Mouse (Mus musculus) heart, postnatal 0 days (tissue): Measurements from ENCODE around the gene Rundc1. TPM values are rescaled to one million over a fixed set of nuclear protein-coding genes. Genes with fewer than 3 reads are reported as not detected.

Experiments used
- ATAC-seq: fragments of 200-750 bp; cut with Nextera tagmentation; 2 replicates; pipeline ENCODE4 v1.8.0; 2017; ENCODE audit warnings: low read depth, moderate number of reproducible peaks, moderate library complexity; ENCODE audit not compliant: insufficient read depth
- DNase-seq: peaks from one replicate; pipeline ENCODE4 v3.0.0-alpha.2; 2016; ENCODE audit warnings: low spot score
- H3K27ac ChIP-seq: fragments of 300-500 bp; sonication (generic); 2 replicates; pipeline ENCODE4 v1.5.1; 2014; ENCODE audit warnings: low read depth, mild to moderate bottlenecking
- H3K27me3 ChIP-seq: fragments of 300-500 bp; sonication (generic); 2 replicates; pipeline ENCODE4 v1.6.1; 2014; ENCODE audit warnings: low read length, mixed read lengths; ENCODE audit not compliant: control insufficient read depth, insufficient read depth
- H3K36me3 ChIP-seq: fragments of 300-500 bp; sonication (generic); replicated peaks from 2 replicates; pipeline ENCODE4 v1.6.1; 2014; ENCODE audit warnings: low read length, mixed read lengths; ENCODE audit not compliant: control insufficient read depth, insufficient read depth
- H3K4me1 ChIP-seq: fragments of 300-500 bp; sonication (generic); 2 replicates; pipeline ENCODE4 v1.6.1; 2014; ENCODE audit warnings: antibody characterized with exemption; ENCODE audit not compliant: control insufficient read depth, insufficient read depth
- H3K4me2 ChIP-seq: fragments of 300-500 bp; sonication (generic); 2 replicates; pipeline ENCODE4 v1.6.1; 2014; ENCODE audit warnings: low read depth, mild to moderate bottlenecking, low read length, moderate library complexity
- H3K4me3 ChIP-seq: fragments of 300-500 bp; sonication (generic); 2 replicates; pipeline ENCODE4 v1.5.1; 2014; ENCODE audit warnings: low read depth, low read length
- H3K9ac ChIP-seq: fragments of 300-500 bp; sonication (generic); replicated peaks from 2 replicates; pipeline ENCODE4 v1.6.1; 2014; ENCODE audit warnings: low read depth, low read length, mixed read lengths
- H3K9me3 ChIP-seq: fragments of 300-500 bp; sonication (generic); replicated peaks from 2 replicates; pipeline ENCODE4 v1.6.1; 2016; ENCODE audit warnings: low read length; ENCODE audit not compliant: control insufficient read depth
- CTCF ChIP-seq: IDR thresholded peaks from 2 replicates; pipeline ENCODE4 v1.5.1; 2016; ENCODE audit warnings: antibody characterized with exemption, control low read depth, low read depth
- EP300 ChIP-seq: IDR thresholded peaks from 2 replicates; pipeline ENCODE4 v1.6.1; 2016; ENCODE audit warnings: antibody characterized with exemption, low read depth
- WGBS: fragments of 180-500 bp; shearing (Covaris S2); extraction: QIAGEN DNeasy Blood & Tissue Kit; methylation state at CpG from one replicate; pipeline ENCODE4 v1.1.7; 2014; 5-methylcytosine and 5-hydroxymethylcytosine counted together
- polyA plus RNA-seq: library from polyadenylated mRNA; unstranded; fragments of >200 nt; fragmentation: Nextera tagmentation; extraction: Ambion mirVana; gene quantifications from 2 replicates; pipeline ENCODE4 v1.2.1, GENCODE M21; 2015
- total RNA-seq: library from RNA; depleted of rRNA; stranded (reverse); fragments of >200 nt; gene quantifications from 2 replicates; pipeline ENCODE4 v1.2.3, GENCODE M21; 2014; ENCODE audit warnings: low replicate concordance

The Rundc1 gene
- total and polyA plus RNA-seq, 2 experiments from 2014 or later: 7.5 to 11.7 TPM

DNA sequence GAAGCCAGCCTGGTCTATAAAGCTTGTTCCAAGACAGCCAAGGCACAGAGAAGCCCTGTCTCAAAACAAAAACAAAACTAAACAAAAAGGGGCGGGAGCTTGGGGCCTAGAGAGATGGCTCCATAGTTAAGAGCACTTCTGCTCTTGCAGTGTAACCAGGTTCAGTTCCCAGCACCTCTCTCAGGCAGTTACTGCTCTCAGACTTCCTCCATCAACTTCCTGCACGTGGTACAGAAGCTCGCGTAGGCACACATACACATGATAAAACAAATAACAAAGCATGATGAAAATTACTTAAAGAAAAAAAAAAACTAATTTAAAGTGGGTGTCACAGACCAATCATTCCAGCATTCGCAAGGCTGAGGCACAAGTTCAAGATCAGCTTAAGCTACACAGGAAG lies 4.7 kb upstream of the Rundc1 start:
- H3K36me3 ChIP-seq: peaks cover 12% of the 10 kb centered on the region; the same call in 1 of the 2 replicates
- ATAC-seq: no peak
- DNase-seq: no peak
- H3K4me1 ChIP-seq: 0 out of 2 replicates have a peak, but pooled peaks cover 8% of the 10 kb centered on the region
- no peak overlapping the region for H3K4me3 ChIP-seq
- no peak overlapping the region for H3K9ac ChIP-seq
- no peak overlapping the region for H3K27ac ChIP-seq
- no peaks in the 10 kb centered on the region for H3K9me3 ChIP-seq
- no peak overlapping the region for H3K4me2 ChIP-seq
- H3K27me3 ChIP-seq: no peaks in the 10 kb centered on the region
- no peak for TF ChIP-seq CTCF
- no peak for TF ChIP-seq EP300
- WGBS: 83% methylated on average over 5 of the region's 5 CpGs

DNA sequence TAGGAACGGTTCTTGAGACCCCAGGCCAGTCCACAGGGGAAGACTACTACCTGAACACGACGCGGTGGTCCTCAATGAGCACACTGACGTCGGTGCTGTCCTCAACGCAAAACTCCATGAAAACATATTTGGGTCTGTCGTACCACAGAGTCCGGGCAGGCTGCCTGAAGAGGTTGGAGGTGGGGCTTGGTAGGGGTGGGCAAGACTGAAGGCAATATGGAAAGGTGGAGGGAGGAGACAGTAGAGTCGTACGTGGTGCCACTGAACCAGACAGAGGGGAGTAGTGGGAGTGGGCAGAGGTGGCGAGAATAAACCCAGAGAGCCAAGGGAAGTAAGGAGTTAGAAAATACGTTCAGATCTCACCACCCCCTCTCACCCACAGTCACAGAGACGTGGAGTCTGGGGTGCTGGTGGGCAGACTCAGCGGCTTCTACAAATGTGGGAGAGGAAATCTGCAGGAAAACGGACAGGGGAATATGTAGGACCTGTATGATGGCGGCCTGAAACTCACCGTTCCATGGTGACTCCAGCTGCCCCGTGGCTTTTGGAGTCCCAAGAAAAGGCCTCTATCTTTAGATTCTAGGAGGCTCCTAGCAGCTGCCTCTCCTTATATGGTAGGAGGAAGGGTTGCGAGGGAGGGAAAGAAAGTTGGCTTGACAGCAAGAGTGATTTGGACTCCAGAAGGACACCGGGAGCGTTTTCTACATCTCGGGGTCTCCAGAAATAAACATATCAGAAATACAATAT lies 607 bp upstream of the Rundc1 start, which contains the start of gene Gm27029:
TSS of gene Gm27029 (minus strand) at position 692 of the 747 bp plus-strand sequence.
- Histone ChIP-seq H3K27ac (peak within 1 kb of the TSS; percentile 96), H3K9ac (peak within 1 kb of the TSS; percentile 88), H3K27me3 (no peaks in the 10 kb centered on the region), H3K36me3 (peaks cover 12% of the 10 kb centered on the region; the same call in 1 of the 2 replicates), H3K9me3 (no peaks in the 10 kb centered on the region), H3K4me3 (peak within 1 kb of the TSS; percentile 97), H3K4me2 (peak within 1 kb of the TSS; percentile 99), H3K4me1 (peaks cover 9% of the 10 kb centered on the region)
- TF ChIP-seq EP300: no peak
- no peak for TF ChIP-seq CTCF
- DNase-seq (peak; percentile 89), ATAC-seq (peak; percentile 83)
- under 1% methylated on average over 23 of the region's 23 CpGs for WGBS

- Histone ChIP-seq H3K36me3 (peaks cover 22% of the 10 kb centered on the region), H3K27ac (no peak overlapping the region), H3K4me1 (peaks cover 9% of the 10 kb centered on the region), H3K4me2 (peak overlapping the region; percentile 99), H3K27me3 (no peaks in the 10 kb centered on the region), H3K4me3 (peak overlapping the region; percentile 97), H3K9me3 (no peaks in the 10 kb centered on the region), H3K9ac (no peak overlapping the region)
- DNase-seq (no peak), ATAC-seq (no peak)
- WGBS: 48% methylated on average over 8 of the region's 8 CpGs
- TF ChIP-seq CTCF (no peak), EP300 (no peak)
Measured at GRCm38 (mm10) chr11:101426165-101426564, 1.3 kb downstream of the Rundc1 start.

GRCm38 (mm10) chr11:101431327-101431726 lies 6.4 kb downstream of the Rundc1 start:
- Histone ChIP-seq H3K4me3 (no peak overlapping the region), H3K9ac (no peak overlapping the region), H3K27me3 (no peaks in the 10 kb centered on the region), H3K4me1 (peaks cover under 1% of the 10 kb centered on the region; the same call in 1 of the 2 replicates), H3K9me3 (no peaks in the 10 kb centered on the region), H3K27ac (no peak overlapping the region), H3K36me3 (peaks cover 59% of the 10 kb centered on the region), H3K4me2 (no peak overlapping the region)
- WGBS: 84% methylated on average over 9 of the region's 9 CpGs
- DNase-seq: no peak
- TF ChIP-seq EP300 (no peak), CTCF (no peak)
- ATAC-seq: no peak

- no peak overlapping the region for H3K4me2 ChIP-seq
- no peak overlapping the region for H3K27ac ChIP-seq
- H3K9me3 ChIP-seq: no peaks in the 10 kb centered on the region
- peaks cover 59% of the 10 kb centered on the region for H3K36me3 ChIP-seq
- no peak overlapping the region for H3K4me3 ChIP-seq
- H3K27me3 ChIP-seq: no peaks in the 10 kb centered on the region
- TF ChIP-seq EP300 (no peak), CTCF (no peak)
- ATAC-seq: no peak
- H3K4me1 ChIP-seq: no peaks in the 10 kb centered on the region
- no peak overlapping the region for H3K9ac ChIP-seq
- DNase-seq: no peak
- WGBS: 73% methylated on average over 13 of the region's 13 CpGs
Measured at GRCm38 (mm10) chr11:101433396-101433795, 8.5 kb downstream of the Rundc1 start.

DNA sequence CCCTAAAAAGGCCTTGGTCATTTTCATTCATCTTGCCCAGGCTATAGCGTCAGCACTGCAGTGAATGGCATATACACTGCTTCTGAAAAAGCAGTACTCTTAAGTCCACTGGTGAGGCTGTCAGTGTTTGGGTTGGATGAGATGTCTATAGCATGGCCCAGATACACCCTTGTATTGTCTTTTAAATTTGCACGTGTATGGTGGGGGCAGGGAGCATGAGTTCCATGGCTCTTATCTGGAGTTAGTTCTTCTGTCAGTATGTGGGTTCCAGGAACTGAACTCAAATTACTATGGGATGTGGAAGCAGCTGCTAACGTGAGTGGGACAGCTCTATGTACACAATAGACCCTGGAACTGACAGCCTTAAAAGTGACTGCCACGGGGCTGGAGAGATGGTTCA lies 10.9 kb downstream of the Rundc1 start:
- ATAC-seq (no peak), DNase-seq (no peak)
- no peak overlapping the region for H3K27ac ChIP-seq
- H3K36me3 ChIP-seq: peaks cover 45% of the 10 kb centered on the region
- no peaks in the 10 kb centered on the region for H3K9me3 ChIP-seq
- H3K9ac ChIP-seq: no peak overlapping the region
- WGBS: 64% methylated on average over 4 of the region's 4 CpGs
- H3K4me2 ChIP-seq: no peak overlapping the region
- no peak overlapping the region for H3K4me3 ChIP-seq
- H3K27me3 ChIP-seq: no peaks in the 10 kb centered on the region
- H3K4me1 ChIP-seq: no peaks in the 10 kb centered on the region
- TF ChIP-seq EP300: no peak
- no peak for TF ChIP-seq CTCF
